Mouse (Mus musculus) heart, postnatal 0 days (tissue): Measurements from ENCODE around the gene Atp5s. TPM values are rescaled to one million over a fixed set of nuclear protein-coding genes. Genes with fewer than 3 reads are reported as not detected.

Experiments used
- ATAC-seq: fragments of 200-750 bp; cut with Nextera tagmentation; 2 replicates; pipeline ENCODE4 v1.8.0; 2017; ENCODE audit warnings: low read depth, moderate number of reproducible peaks, moderate library complexity; ENCODE audit not compliant: insufficient read depth
- DNase-seq: peaks from one replicate; pipeline ENCODE4 v3.0.0-alpha.2; 2016; ENCODE audit warnings: low spot score
- H3K27ac ChIP-seq: fragments of 300-500 bp; sonication (generic); 2 replicates; pipeline ENCODE4 v1.5.1; 2014; ENCODE audit warnings: low read depth, mild to moderate bottlenecking
- H3K27me3 ChIP-seq: fragments of 300-500 bp; sonication (generic); 2 replicates; pipeline ENCODE4 v1.6.1; 2014; ENCODE audit warnings: low read length, mixed read lengths; ENCODE audit not compliant: control insufficient read depth, insufficient read depth
- H3K36me3 ChIP-seq: fragments of 300-500 bp; sonication (generic); replicated peaks from 2 replicates; pipeline ENCODE4 v1.6.1; 2014; ENCODE audit warnings: low read length, mixed read lengths; ENCODE audit not compliant: control insufficient read depth, insufficient read depth
- H3K4me1 ChIP-seq: fragments of 300-500 bp; sonication (generic); 2 replicates; pipeline ENCODE4 v1.6.1; 2014; ENCODE audit warnings: antibody characterized with exemption; ENCODE audit not compliant: control insufficient read depth, insufficient read depth
- H3K4me2 ChIP-seq: fragments of 300-500 bp; sonication (generic); 2 replicates; pipeline ENCODE4 v1.6.1; 2014; ENCODE audit warnings: low read depth, mild to moderate bottlenecking, low read length, moderate library complexity
- H3K4me3 ChIP-seq: fragments of 300-500 bp; sonication (generic); 2 replicates; pipeline ENCODE4 v1.5.1; 2014; ENCODE audit warnings: low read depth, low read length
- H3K9ac ChIP-seq: fragments of 300-500 bp; sonication (generic); replicated peaks from 2 replicates; pipeline ENCODE4 v1.6.1; 2014; ENCODE audit warnings: low read depth, low read length, mixed read lengths
- H3K9me3 ChIP-seq: fragments of 300-500 bp; sonication (generic); replicated peaks from 2 replicates; pipeline ENCODE4 v1.6.1; 2016; ENCODE audit warnings: low read length; ENCODE audit not compliant: control insufficient read depth
- CTCF ChIP-seq: IDR thresholded peaks from 2 replicates; pipeline ENCODE4 v1.5.1; 2016; ENCODE audit warnings: antibody characterized with exemption, control low read depth, low read depth
- EP300 ChIP-seq: IDR thresholded peaks from 2 replicates; pipeline ENCODE4 v1.6.1; 2016; ENCODE audit warnings: antibody characterized with exemption, low read depth
- WGBS: fragments of 180-500 bp; shearing (Covaris S2); extraction: QIAGEN DNeasy Blood & Tissue Kit; methylation state at CpG from one replicate; pipeline ENCODE4 v1.1.7; 2014; 5-methylcytosine and 5-hydroxymethylcytosine counted together
- polyA plus RNA-seq: library from polyadenylated mRNA; unstranded; fragments of >200 nt; fragmentation: Nextera tagmentation; extraction: Ambion mirVana; gene quantifications from 2 replicates; pipeline ENCODE4 v1.2.1, GENCODE M21; 2015
- total RNA-seq: library from RNA; depleted of rRNA; stranded (reverse); fragments of >200 nt; gene quantifications from 2 replicates; pipeline ENCODE4 v1.2.3, GENCODE M21; 2014; ENCODE audit warnings: low replicate concordance

Gene Atp5s
- total and polyA plus RNA-seq, 2 experiments from 2014 or later, result 8.9 to 40.9 TPM

- WGBS, result 1% methylated on average over 43 of the region's 54 CpGs
- peak; percentile 88 for ATAC-seq
- H3K36me3 ChIP-seq, result no peaks in the 10 kb centered on the region
Measured at GRCm38 (mm10) chr12:69682065-69682787, 42.5 kb upstream of the Atp5s start.

GRCm38 (mm10) chr12:69682788-69683419 is 41.8 kb upstream of the Atp5s start:
- TF ChIP-seq CTCF (no peak), EP300 (no peak)
- Histone ChIP-seq H3K9me3 (no peaks in the 10 kb centered on the region), H3K27ac (peak overlapping the region; percentile 98), H3K36me3 (no peaks in the 10 kb centered on the region), H3K9ac (peak overlapping the region; percentile 98), H3K27me3 (no peaks in the 10 kb centered on the region), H3K4me2 (peak overlapping the region; percentile 90), H3K4me1 (peaks cover 17% of the 10 kb centered on the region), H3K4me3 (peak overlapping the region; percentile 95)
- WGBS, result 42% methylated on average over 14 of the region's 14 CpGs
- DNase-seq, result no peak
- no peak for ATAC-seq

More at GRCm38 (mm10) chr12:69682065-69682787, 42.5 kb upstream of the Atp5s start:
- no peaks in the 10 kb centered on the region for H3K9me3 ChIP-seq
- H3K4me3 ChIP-seq, result peak overlapping the region; percentile 95
- peak overlapping the region; percentile 98 for H3K9ac ChIP-seq
- TF ChIP-seq EP300, result no peak
- TF ChIP-seq CTCF, result no peak
- peak overlapping the region; percentile 98 for H3K27ac ChIP-seq
- H3K27me3 ChIP-seq, result no peaks in the 10 kb centered on the region
- H3K4me1 ChIP-seq, result peaks cover 17% of the 10 kb centered on the region
- DNase-seq, result peak; percentile 89
- H3K4me2 ChIP-seq, result peak overlapping the region; percentile 90

- H3K4me1 ChIP-seq, result peaks cover 21% of the 10 kb centered on the region
- ATAC-seq, result peak; percentile 54
- H3K4me2 ChIP-seq, result peak overlapping the region; percentile 90
- WGBS, result 14% methylated on average over 10 of the region's 10 CpGs
- peak overlapping the region; percentile 98 for H3K27ac ChIP-seq
- TF ChIP-seq CTCF (no peak), EP300 (no peak)
- 0 out of 2 replicates have a peak overlapping the region, but pooled peaks have one; percentile 95 for H3K4me3 ChIP-seq
- no peaks in the 10 kb centered on the region for H3K36me3 ChIP-seq
- H3K9ac ChIP-seq, result no peak overlapping the region
- DNase-seq, result peak; percentile 88
- no peaks in the 10 kb centered on the region for H3K9me3 ChIP-seq
- no peaks in the 10 kb centered on the region for H3K27me3 ChIP-seq
Measured at GRCm38 (mm10) chr12:69683537-69683936, 41.2 kb upstream of the Atp5s start.

- WGBS, result 3% methylated on average over 2 of the region's 2 CpGs
- no peak overlapping the region for H3K9ac ChIP-seq
- ATAC-seq, result peak; percentile 43; the same call in 1 of the 2 replicates
- no peak overlapping the region for H3K4me2 ChIP-seq
- no peak for TF ChIP-seq CTCF
- no peak for TF ChIP-seq EP300
- H3K4me3 ChIP-seq, result no peak overlapping the region
- no peaks in the 10 kb centered on the region for H3K36me3 ChIP-seq
- peaks cover 5% of the 10 kb centered on the region; the same call in 1 of the 2 replicates for H3K4me1 ChIP-seq
- DNase-seq, result peak; percentile 22
- no peaks in the 10 kb centered on the region for H3K27me3 ChIP-seq
- 0 out of 2 replicates have a peak overlapping the region, but pooled peaks have one; percentile 41 for H3K27ac ChIP-seq
- H3K9me3 ChIP-seq, result no peaks in the 10 kb centered on the region
Measured at GRCm38 (mm10) chr12:69688368-69688767, 36.4 kb upstream of the Atp5s start.

GRCm38 (mm10) chr12:69689094-69689493 is 35.7 kb upstream of the Atp5s start:
- Histone ChIP-seq H3K9ac (no peak overlapping the region), H3K36me3 (no peaks in the 10 kb centered on the region), H3K4me1 (peaks cover 5% of the 10 kb centered on the region; the same call in 1 of the 2 replicates), H3K27me3 (no peaks in the 10 kb centered on the region), H3K9me3 (no peaks in the 10 kb centered on the region), H3K4me3 (no peak overlapping the region), H3K27ac (no peak overlapping the region), H3K4me2 (no peak overlapping the region)
- TF ChIP-seq CTCF (no peak), EP300 (no peak)
- DNase-seq, result no peak
- no peak for ATAC-seq
